11 mouse cellular contexts compared by ENCODE assay signal in genomic region chr9:40811860-40812259, GRCm38 (mm10). TPM values are rescaled to one million over a fixed set of nuclear protein-coding genes. Genes with fewer than 3 reads are reported as not detected.
A peak's percentile ranks its signal among the peaks of the same experiment; 100 is the strongest.
DNase-seq lines count a peak whose midpoint lies in the region; ATAC-seq and TF ChIP-seq lines count a peak whose summit lies in the region.
"Had no signal": no experiment of that assay in that cellular context is flagged by ENCODE, and none has a peak within 500 bp of the region (broad histone marks: within the 10 kb centered on the region; RNA-seq: fewer than 3 reads in every experiment).

No protein-coding gene starts in this region.

- TF ChIP-seq RAD21 in MEL (IDR thresholded peaks at IDR 0.05; ENCODE audit: low read depth, low read length), result peak; percentile 42

- no peaks in the 10 kb centered on the region; the same call in 1 of the 2 replicates for H3K36me3 ChIP-seq in forebrain, embryonic 11.5 days (ENCODE audit: control insufficient read depth, insufficient read depth, low read length)
- peaks cover 11% of the 10 kb centered on the region; the same call in 1 of the 2 replicates for H3K36me3 ChIP-seq in forebrain, embryonic 14.5 days (ENCODE audit: control insufficient read depth, insufficient read depth, low read length)
- H3K36me3 ChIP-seq in liver, adult 2 months (ENCODE audit: control insufficient read depth, insufficient read depth, low read length), result peaks cover 2% of the 10 kb centered on the region
- H3K36me3 ChIP-seq in liver, embryonic 12.5 days, result peaks cover 3% of the 10 kb centered on the region
- H3K36me3 ChIP-seq in MEL (ENCODE audit: control insufficient read depth in 1 of 2, insufficient read depth in 2 of 2, low read length in 2 of 2), result no peaks in the 10 kb centered on the region; a peak in 1 of 4 replicates

- WGBS in forebrain, embryonic 11.5 days, result 51% methylated on average over 2 of the region's 2 CpGs
- WGBS in forebrain, embryonic 14.5 days, result 47% methylated on average over 2 of the region's 2 CpGs
- WGBS in liver, adult 2 months, result 72% methylated on average over 2 of the region's 2 CpGs
- WGBS in liver, embryonic 12.5 days (ENCODE audit: insufficient replicate concordance), result 51% methylated on average over 2 of the region's 2 CpGs

- ATAC-seq in forebrain, embryonic 11.5 days (replicated peaks; ENCODE audit: low FRiP score), result no peak
- ATAC-seq in forebrain, embryonic 14.5 days, result no peak
- no peak for ATAC-seq in liver, embryonic 12.5 days
- ATAC-seq: intestine, embryonic 16.5 days had no signal

- no peak overlapping the region for H3K9ac ChIP-seq in forebrain, embryonic 11.5 days (ENCODE audit: low read length)
- no peak overlapping the region for H3K9ac ChIP-seq in forebrain, embryonic 14.5 days (ENCODE audit: low read length)
- no peak overlapping the region for H3K9ac ChIP-seq in liver, adult 2 months (ENCODE audit: low read depth, low read length)
- no peak overlapping the region for H3K9ac ChIP-seq in liver, embryonic 12.5 days
- no peak overlapping the region for H3K9ac ChIP-seq in MEL (ENCODE audit: control insufficient read depth, low read depth, low read length, poor library complexity, severe bottlenecking)
- H3K9ac ChIP-seq: lung, embryonic 15.5 days; neural tube, embryonic 15.5 days had no signal

- DNase-seq in forebrain, embryonic 11.5 days (ENCODE audit: low spot score), result peak; percentile 60
- no peak for DNase-seq in forebrain, embryonic 14.5 days (ENCODE audit: low spot score)
- peak; percentile 30 for DNase-seq in liver, adult 2 months (ENCODE audit: extremely low read depth, low read depth, low spot score)
- DNase-seq in MEL (ENCODE audit: low read depth, low spot score), result peak; percentile 66
- DNase-seq in naive thymus-derived CD4-positive, alpha-beta T cell, adult 2 months (ENCODE audit: low read depth), result peak; percentile 60
- DNase-seq in layer of hippocampus, postnatal 14 days (ENCODE audit: low spot score in 2 of 2), result no peak
- no peak for DNase-seq in heart, adult 8-10 months (ENCODE audit: low spot score)

- H3K79me2 ChIP-seq in liver, adult 2 months (ENCODE audit: control insufficient read depth, insufficient read depth, low read length), result no peaks in the 10 kb centered on the region
- H3K79me2 ChIP-seq in MEL (ENCODE audit: control insufficient read depth, insufficient read depth, low read length, poor library complexity), result no peaks in the 10 kb centered on the region

- H3K4me2 ChIP-seq in forebrain, embryonic 11.5 days (ENCODE audit: low read depth, low read length, severe bottlenecking), result no peak overlapping the region
- no peak overlapping the region for H3K4me2 ChIP-seq in forebrain, embryonic 14.5 days (ENCODE audit: low read length)
- H3K4me2 ChIP-seq in liver, embryonic 12.5 days, result no peak overlapping the region
- H3K4me2 ChIP-seq: lung, embryonic 15.5 days; neural tube, embryonic 15.5 days had no signal

- no peak overlapping the region for H3K27ac ChIP-seq in forebrain, embryonic 11.5 days (ENCODE audit: low read depth, low read length)
- no peak overlapping the region for H3K27ac ChIP-seq in forebrain, embryonic 14.5 days (ENCODE audit: low read depth, low read length)
- H3K27ac ChIP-seq in liver, adult 2 months (replicated peaks; ENCODE audit: insufficient read depth, low read depth, low read length), result no peak overlapping the region
- no peak overlapping the region for H3K27ac ChIP-seq in liver, embryonic 12.5 days
- H3K27ac ChIP-seq in MEL (ENCODE audit: control insufficient read depth, low read depth, low read length), result no peak overlapping the region
- H3K27ac ChIP-seq: lung, embryonic 15.5 days; neural tube, embryonic 15.5 days had no signal

- H3K9me3 ChIP-seq in forebrain, embryonic 11.5 days (ENCODE audit: control insufficient read depth, low read length), result no peaks in the 10 kb centered on the region
- no peaks in the 10 kb centered on the region for H3K9me3 ChIP-seq in forebrain, embryonic 14.5 days (replicated peaks; ENCODE audit: control insufficient read depth, low read length)
- H3K9me3 ChIP-seq in liver, embryonic 12.5 days (replicated peaks), result no peaks in the 10 kb centered on the region
- H3K9me3 ChIP-seq in MEL (replicated peaks; ENCODE audit: insufficient read depth, low read length), result no peaks in the 10 kb centered on the region
- H3K9me3 ChIP-seq: lung, embryonic 15.5 days; neural tube, embryonic 15.5 days had no signal

- no peak for TF ChIP-seq POLR2A in liver, adult 2 months (IDR thresholded peaks at IDR 0.05; ENCODE audit: extremely low read depth, insufficient read depth, low read length)
- no peak for TF ChIP-seq POLR2A in MEL (IDR thresholded peaks at IDR 0.05; ENCODE audit: control insufficient read depth in 1 of 2, insufficient read depth in 1 of 2, low read depth in 1 of 2, low read length in 2 of 2, poor library complexity in 1 of 2)

- TF ChIP-seq EP300 in MEL (IDR thresholded peaks at IDR 0.05; ENCODE audit: low read depth in 1 of 2, low read length in 2 of 2), result no peak

- no peak overlapping the region for H3K4me3 ChIP-seq in forebrain, embryonic 11.5 days (ENCODE audit: low read depth, low read length)
- H3K4me3 ChIP-seq in forebrain, embryonic 14.5 days (ENCODE audit: low read depth, low read length), result no peak overlapping the region
- H3K4me3 ChIP-seq in liver, adult 2 months (ENCODE audit: insufficient read depth, low read depth, low read length), result no peak overlapping the region
- H3K4me3 ChIP-seq in liver, embryonic 12.5 days, result no peak overlapping the region
- H3K4me3 ChIP-seq in MEL (ENCODE audit: control insufficient read depth in 1 of 2, insufficient read depth in 1 of 2, low read depth in 2 of 2, low read length in 2 of 2), result no peak overlapping the region
- H3K4me3 ChIP-seq: lung, embryonic 15.5 days; neural tube, embryonic 15.5 days had no signal

- peaks cover 9% of the 10 kb centered on the region; the same call in 1 of the 2 replicates for H3K4me1 ChIP-seq in forebrain, embryonic 11.5 days (replicated peaks; ENCODE audit: control insufficient read depth, insufficient read depth, low read length)
- H3K4me1 ChIP-seq in forebrain, embryonic 14.5 days (ENCODE audit: control insufficient read depth, insufficient read depth, low read length), result peaks cover 8% of the 10 kb centered on the region; the same call in 1 of the 2 replicates
- H3K4me1 ChIP-seq in liver, adult 2 months (ENCODE audit: control insufficient read depth, insufficient read depth, low read length), result peaks cover 5% of the 10 kb centered on the region
- no peaks in the 10 kb centered on the region for H3K4me1 ChIP-seq in liver, embryonic 12.5 days
- no peaks in the 10 kb centered on the region; a peak in 1 of 4 replicates for H3K4me1 ChIP-seq in MEL (ENCODE audit: control insufficient read depth in 1 of 2, insufficient read depth in 2 of 2, low read length in 2 of 2)

- peak; percentile 34 for TF ChIP-seq CTCF in liver, adult 2 months (IDR thresholded peaks at IDR 0.05; ENCODE audit: low read depth, low read length)
- peak; percentile 28 to 54 (median 52); a peak in 3 of 6 replicates for TF ChIP-seq CTCF in MEL (IDR thresholded peaks at IDR 0.05 in 2 of 3, conservative IDR thresholded peaks at IDR 0.05 in 1 of 3; ENCODE audit: control insufficient read depth in 1 of 3, insufficient read depth in 1 of 3, low read depth in 2 of 3, low read length in 3 of 3, poor library complexity in 1 of 3, severe bottlenecking in 1 of 3)

- H3K27me3 ChIP-seq in forebrain, embryonic 11.5 days (ENCODE audit: control insufficient read depth, insufficient read depth, low read length), result no peaks in the 10 kb centered on the region
- no peaks in the 10 kb centered on the region for H3K27me3 ChIP-seq in forebrain, embryonic 14.5 days (replicated peaks; ENCODE audit: control insufficient read depth, insufficient read depth, low read length)
- no peaks in the 10 kb centered on the region for H3K27me3 ChIP-seq in liver, adult 2 months (ENCODE audit: control insufficient read depth, insufficient read depth, low read length)
- 0 out of 2 replicates have a peak, but pooled peaks cover 3% of the 10 kb centered on the region for H3K27me3 ChIP-seq in liver, embryonic 12.5 days (replicated peaks)
- no peaks in the 10 kb centered on the region for H3K27me3 ChIP-seq in MEL (ENCODE audit: control insufficient read depth in 1 of 2, insufficient read depth in 2 of 2, low read length in 2 of 2)
- H3K27me3 ChIP-seq: lung, embryonic 15.5 days; neural tube, embryonic 15.5 days had no signal

TF ChIP-seq in MEL, 35 proteins besides CTCF, POLR2A, EP300 and RAD21:
- TF ChIP-seq ETS1 (IDR thresholded peaks at IDR 0.05; ENCODE audit: low read depth, low read length) (no peak), SMC3 (IDR thresholded peaks at IDR 0.05; ENCODE audit: low read depth, low read length) (peak; percentile 34; the same call in 1 of the 2 replicates), JUND (IDR thresholded peaks at IDR 0.05; ENCODE audit: low read depth, low read length) (no peak), MAX (IDR thresholded peaks at IDR 0.05; ENCODE audit: low read length) (0 out of 2 replicates have a peak, but pooled peaks have one; percentile 12)
TF ChIP-seq in MEL: peak in this region for 2.

RNA-seq across cellular contexts. Expression of gene Hspa8, which starts 11.1 kb away (rescaled TPM):
- 3,498 and 3,614 TPM in 2 replicates for polyA plus RNA-seq in forebrain, embryonic 11.5 days (2014; fragmentation: Nextera tagmentation; extraction: Ambion mirVana)
- 3,062 and 3,353 TPM in 2 replicates for polyA plus RNA-seq in forebrain, embryonic 14.5 days (2014; fragmentation: Nextera tagmentation; extraction: Ambion mirVana)
- total RNA-seq in liver, adult 2 months (2014; rRNA removed), result 1,567 and 2,371 TPM in 2 replicates
- polyA plus RNA-seq in liver, adult 2 months (2012; rRNA removed), result 1,896 and 1,951 TPM in 2 replicates
- 2,428 and 2,723 TPM in 2 replicates for polyA plus RNA-seq in liver, embryonic 12.5 days (2016; fragmentation: Nextera tagmentation; extraction: Ambion mirVana)
- 2,632 and 5,439 TPM in 2 replicates for total RNA-seq in MEL (2012; rRNA removed)
- polyA plus RNA-seq in MEL (2012; ENCODE audit: insufficient read depth in 1 of 2, insufficient read length in 2 of 2, low read depth in 1 of 2, low replicate concordance in 2 of 2, missing spikeins in 1 of 2), result 1,000 to 10,000 TPM in 1 of 2 experiments, 100 to 1,000 TPM in 1; 418 to 3,011 TPM
- 1,000 to 10,000 TPM; 2,045 to 2,355 TPM for total RNA-seq in layer of hippocampus, postnatal 14 days (2021)
- total RNA-seq in heart, adult 8-10 months (2022), result 1,000 to 10,000 TPM; 1,176 to 1,889 (median 1,438) TPM

Comparison
In these comparisons a context has a peak if more than half of its experiments do, and no peak if none do; other contexts are left out.
1. DNase-seq: peak in forebrain, embryonic 11.5 days (single experiment), liver, adult 2 months (single experiment), MEL (single experiment) and naive thymus-derived CD4-positive, alpha-beta T cell, adult 2 months (single experiment); none in forebrain, embryonic 14.5 days (single experiment), layer of hippocampus, postnatal 14 days (0 of 2) and heart, adult 8-10 months (single experiment).